Comparison of ENCODE assay signal across 17 mouse cellular contexts in the genomic region with DNA sequence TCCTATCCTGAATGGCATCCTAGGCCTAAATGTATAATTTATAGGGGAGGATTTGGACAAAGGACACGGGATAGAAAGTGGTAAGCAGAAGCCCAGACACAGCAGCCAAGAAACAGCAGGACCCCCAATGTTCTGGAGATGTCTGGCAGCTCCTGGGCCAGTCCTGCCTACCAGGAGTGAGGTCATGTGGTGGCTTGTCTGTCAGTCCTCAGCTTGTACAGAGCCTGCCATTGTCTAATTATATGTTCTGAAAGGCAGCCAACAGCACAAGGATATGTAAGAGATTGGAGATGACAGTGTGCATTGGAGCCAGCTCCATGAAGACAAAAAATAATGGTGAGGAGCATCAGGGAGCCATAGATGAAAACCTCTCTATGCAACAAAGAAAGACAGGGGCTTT.
A peak's percentile ranks its signal among the peaks of the same experiment; 100 is the strongest.
DNase-seq lines count a peak whose midpoint lies in the region; ATAC-seq and TF ChIP-seq lines count a peak whose summit lies in the region.
"Had no signal": no experiment of that assay in that cellular context is flagged by ENCODE, and none has a peak within 500 bp of the region (broad histone marks: within the 10 kb centered on the region; RNA-seq: fewer than 3 reads in every experiment).

No protein-coding gene starts in this region.

- H3K9me3 ChIP-seq in heart, embryonic 12.5 days (replicated peaks) = no peaks in the 10 kb centered on the region
- no peaks in the 10 kb centered on the region for H3K9me3 ChIP-seq in heart, postnatal 0 days (replicated peaks; ENCODE audit: control insufficient read depth, low read length)
- H3K9me3 ChIP-seq: embryonic facial prominence, embryonic 15.5 days; forebrain, embryonic 12.5 days; liver, embryonic 12.5 days had no signal

- H3K9ac ChIP-seq in heart, embryonic 12.5 days = no peak overlapping the region
- no peak overlapping the region for H3K9ac ChIP-seq in heart, postnatal 0 days (replicated peaks; ENCODE audit: low read depth, low read length)
- H3K9ac ChIP-seq: embryonic facial prominence, embryonic 15.5 days; forebrain, embryonic 12.5 days; liver, embryonic 12.5 days had no signal

- H3K27me3 ChIP-seq in heart, embryonic 12.5 days (replicated peaks) = no peaks in the 10 kb centered on the region
- H3K27me3 ChIP-seq in heart, postnatal 0 days (ENCODE audit: control insufficient read depth, insufficient read depth, low read length) = no peaks in the 10 kb centered on the region
- H3K27me3 ChIP-seq in kidney, adult 2 months (replicated peaks; ENCODE audit: control insufficient read depth, insufficient read depth, low read length) = no peaks in the 10 kb centered on the region
- H3K27me3 ChIP-seq: embryonic facial prominence, embryonic 15.5 days; forebrain, embryonic 12.5 days; liver, embryonic 12.5 days had no signal

- TF ChIP-seq POLR2A in kidney, adult 2 months (IDR thresholded peaks at IDR 0.05; ENCODE audit: low read depth, low read length) = no peak

- DNase-seq in heart, adult 18-20 months = peak; percentile 42 to 67
- DNase-seq in layer of hippocampus, adult 9-11 months = peak; percentile 41
- DNase-seq in layer of hippocampus, postnatal 10 days (ENCODE audit: low spot score in 2 of 2) = no peak
- DNase-seq in cerebellum, adult 18-20 months = peak; percentile 2 to 6
- DNase-seq in heart, postnatal 0 days (ENCODE audit: low spot score) = no peak
- DNase-seq in urinary bladder, postnatal 25 days (ENCODE audit: low spot score) = no peak
- no peak for DNase-seq in kidney, adult 2 months
- DNase-seq: adrenal gland, postnatal 14 days; gastrocnemius, adult 2 months; kidney, adult 11 months; kidney, postnatal 4 days; right cerebral cortex, postnatal 25 days; thymus, adult 18-20 months had no signal

- no peaks in the 10 kb centered on the region for H3K4me1 ChIP-seq in heart, embryonic 12.5 days (replicated peaks)
- 0 out of 2 replicates have a peak, but pooled peaks cover 11% of the 10 kb centered on the region for H3K4me1 ChIP-seq in heart, postnatal 0 days (ENCODE audit: control insufficient read depth, insufficient read depth)
- no peaks in the 10 kb centered on the region for H3K4me1 ChIP-seq in kidney, adult 2 months (ENCODE audit: control insufficient read depth, insufficient read depth, low read length)
- H3K4me1 ChIP-seq: embryonic facial prominence, embryonic 15.5 days; forebrain, embryonic 12.5 days; liver, embryonic 12.5 days had no signal

- H3K4me3 ChIP-seq in heart, embryonic 12.5 days = no peak overlapping the region
- no peak overlapping the region for H3K4me3 ChIP-seq in heart, postnatal 0 days (ENCODE audit: low read depth, low read length)
- no peak overlapping the region for H3K4me3 ChIP-seq in kidney, adult 2 months (ENCODE audit: insufficient read depth, low read depth, low read length)
- H3K4me3 ChIP-seq: embryonic facial prominence, embryonic 15.5 days; forebrain, embryonic 12.5 days; gastrocnemius, adult 2 months; liver, embryonic 12.5 days had no signal

- WGBS in heart, embryonic 12.5 days = 65% methylated on average over 1 of the region's 1 CpGs
- WGBS in heart, postnatal 0 days = 35% methylated on average over 1 of the region's 1 CpGs
- 61% methylated on average over 1 of the region's 1 CpGs for WGBS in kidney, adult 2 months

- H3K36me3 ChIP-seq in heart, embryonic 12.5 days = no peaks in the 10 kb centered on the region
- no peaks in the 10 kb centered on the region for H3K36me3 ChIP-seq in heart, postnatal 0 days (replicated peaks; ENCODE audit: control insufficient read depth, insufficient read depth, low read length)
- no peaks in the 10 kb centered on the region for H3K36me3 ChIP-seq in kidney, adult 2 months (ENCODE audit: control insufficient read depth, insufficient read depth, low read length)
- H3K36me3 ChIP-seq: embryonic facial prominence, embryonic 15.5 days; forebrain, embryonic 12.5 days; liver, embryonic 12.5 days had no signal

- H3K27ac ChIP-seq in heart, embryonic 12.5 days (ENCODE audit: poor library complexity, severe bottlenecking) = no peak overlapping the region
- H3K27ac ChIP-seq in heart, postnatal 0 days (ENCODE audit: low read depth) = no peak overlapping the region
- no peak overlapping the region for H3K27ac ChIP-seq in kidney, adult 2 months (ENCODE audit: insufficient read depth, low read depth, low read length)
- H3K27ac ChIP-seq: embryonic facial prominence, embryonic 15.5 days; forebrain, embryonic 12.5 days; gastrocnemius, adult 2 months; liver, embryonic 12.5 days had no signal

- TF ChIP-seq EP300 in heart, postnatal 0 days (IDR thresholded peaks at IDR 0.05; ENCODE audit: low read depth) = no peak

- no peak overlapping the region for H3K4me2 ChIP-seq in heart, embryonic 12.5 days
- H3K4me2 ChIP-seq in heart, postnatal 0 days (ENCODE audit: low read depth, low read length) = no peak overlapping the region
- H3K4me2 ChIP-seq: embryonic facial prominence, embryonic 15.5 days; forebrain, embryonic 12.5 days; liver, embryonic 12.5 days had no signal

- no peak for TF ChIP-seq CTCF in heart, postnatal 0 days (IDR thresholded peaks at IDR 0.05; ENCODE audit: low read depth)
- TF ChIP-seq CTCF in kidney, adult 2 months (conservative IDR thresholded peaks at IDR 0.05; ENCODE audit: insufficient read depth, insufficient read length, low read depth, low read length) = no peak

- ATAC-seq in heart, embryonic 12.5 days (ENCODE audit: insufficient number of reproducible peaks, low FRiP score) = no peak
- peak; percentile 55; the same call in 1 of the 2 replicates for ATAC-seq in heart, postnatal 0 days (ENCODE audit: insufficient read depth, low read depth)
- ATAC-seq: liver, embryonic 12.5 days had no signal

Comparison
In these comparisons a context has a peak if more than half of its experiments do, and no peak if none do; other contexts are left out.
1. DNase-seq: peak in heart, adult 18-20 months (2 of 2), layer of hippocampus, adult 9-11 months (single experiment) and cerebellum, adult 18-20 months (2 of 2); none in layer of hippocampus, postnatal 10 days (0 of 2), heart, postnatal 0 days (single experiment), urinary bladder, postnatal 25 days (single experiment) and kidney, adult 2 months (single experiment).